Comparison of ENCODE assay signal across 7 mouse cellular contexts in genomic region chr2:124334655-124335054, GRCm38 (mm10).
DNase-seq lines count a peak whose midpoint lies in the region; ATAC-seq and TF ChIP-seq lines count a peak whose summit lies in the region.
"Not testable (repeated sequence)": the region's sequence is repeated elsewhere in the genome, so short reads cannot be mapped to it uniquely, and the experiment has no call there.

No protein-coding gene starts in this region.

- not testable (repeated sequence) for H3K27me3 ChIP-seq in embryonic facial prominence, embryonic 14.5 days (replicated peaks; ENCODE audit: control insufficient read depth, insufficient read depth, low read length); heart, adult 2 months (ENCODE audit: control insufficient read depth, insufficient read depth, low read length)

- H3K36me3 ChIP-seq in embryonic facial prominence, embryonic 14.5 days (ENCODE audit: control insufficient read depth, insufficient read depth, low read length); heart, adult 2 months (ENCODE audit: control insufficient read depth, insufficient read depth, low read length): not testable (repeated sequence)

- TF ChIP-seq EP300 in heart, adult 2 months (IDR thresholded peaks at IDR 0.05; ENCODE audit: insufficient read depth, low read depth, low read length), result not testable (repeated sequence)

- peak; percentile 19; the same call in 1 of the 2 replicates for TF ChIP-seq CTCF in heart, adult 2 months (IDR thresholded peaks at IDR 0.05)
- TF ChIP-seq CTCF in layer of hippocampus, adult 2 months (conservative IDR thresholded peaks at IDR 0.05), result peak; percentile 60

- intact Hi-C loops in heart, adult 2 months (cut with DNase I), result not testable (repeated sequence)

- not testable (repeated sequence) for H3K9me3 ChIP-seq in embryonic facial prominence, embryonic 14.5 days (ENCODE audit: control insufficient read depth, low read length)

- not testable (repeated sequence) for TF ChIP-seq POLR2A in heart, adult 2 months (IDR thresholded peaks at IDR 0.05; ENCODE audit: insufficient read depth, low read depth, low read length)

- DNase-seq in Muller cell, postnatal 12 days (ENCODE audit: inconsistent ontology term), result peak; percentile 9
- DNase-seq in brain, adult 2 months (ENCODE audit: low read depth, low spot score), result peak; percentile 49
- peak; percentile 23 for DNase-seq in embryonic facial prominence, embryonic 14.5 days (ENCODE audit: low spot score)
- DNase-seq in heart, adult 2 months; layer of hippocampus, adult 2 months (ENCODE audit: low spot score in 2 of 2): not testable (repeated sequence)
- DNase-seq in lung, postnatal 36 days, result peak; percentile 27
- DNase-seq in retina, embryonic 14.5 days (ENCODE audit: low spot score), result peak; percentile 5

- H3K27ac ChIP-seq in embryonic facial prominence, embryonic 14.5 days (replicated peaks; ENCODE audit: low read depth, low read length); heart, adult 2 months; layer of hippocampus, adult 2 months: not testable (repeated sequence)

- H3K4me1 ChIP-seq in embryonic facial prominence, embryonic 14.5 days (ENCODE audit: control insufficient read depth, insufficient read depth, low read length); heart, adult 2 months (ENCODE audit: control insufficient read depth, insufficient read depth, low read length): not testable (repeated sequence)

- ATAC-seq in embryonic facial prominence, embryonic 14.5 days (ENCODE audit: low read depth), result not testable (repeated sequence)

- WGBS in embryonic facial prominence, embryonic 14.5 days, result 57% methylated on average over 2 of the region's 2 CpGs
- WGBS in heart, adult 2 months, result 58% methylated on average over 2 of the region's 2 CpGs

- not testable (repeated sequence) for H3K79me2 ChIP-seq in heart, adult 2 months (replicated peaks; ENCODE audit: control insufficient read depth, insufficient read depth, low read length)

- H3K4me2 ChIP-seq in embryonic facial prominence, embryonic 14.5 days (ENCODE audit: low read depth, low read length), result not testable (repeated sequence)

- H3K9ac ChIP-seq in embryonic facial prominence, embryonic 14.5 days (ENCODE audit: low read depth, low read length); heart, adult 2 months (ENCODE audit: low read depth, low read length): not testable (repeated sequence)

- H3K4me3 ChIP-seq in embryonic facial prominence, embryonic 14.5 days (ENCODE audit: low read depth, low read length); heart, adult 2 months; layer of hippocampus, adult 2 months: not testable (repeated sequence)
